Mouse (Mus musculus) layer of hippocampus, adult 18-20 months (tissue): ENCODE data around the gene A130010J15Rik. TPM values are rescaled to one million over a fixed set of nuclear protein-coding genes. Genes with fewer than 3 reads are reported as not detected.

Experiments
- DNase-seq, 2 experiments: peaks; one replicate each; pipeline ENCODE4 v3.0.0; 2022; ENCODE audit warnings: low spot score in 2 of 2
- total RNA-seq, 2 experiments: library from RNA; stranded (reverse); gene quantifications; 2 replicates each; pipeline ENCODE4 v1.2.3; 2021

A130010J15Rik gene
- total RNA-seq, 2 experiments from 2014 or later, result 4.1 to 4.8 TPM

GRCm38 (mm10) chr1:193198312-193198711 lies 30.5 kb downstream of the A130010J15Rik start:
- DNase-seq, result no peak

- no peak for DNase-seq
Observed at GRCm38 (mm10) chr1:193200640-193201382, 33.0 kb downstream of the A130010J15Rik start.

- no peak for DNase-seq
Observed at GRCm38 (mm10) chr1:193201383-193201778, 33.5 kb downstream of the A130010J15Rik start, which contains the start of gene Traf3ip3. TSS of gene Traf3ip3 (minus strand) at chr1:193201703.

- no peak for DNase-seq
Observed at GRCm38 (mm10) chr1:193203821-193204220, 36.0 kb downstream of the A130010J15Rik start.

GRCm38 (mm10) chr1:193205431-193205830 lies 37.6 kb downstream of the A130010J15Rik start:
- DNase-seq, result no peak

- no peak for DNase-seq
Observed at GRCm38 (mm10) chr1:193207503-193207902, 39.7 kb downstream of the A130010J15Rik start, which contains the start of gene Lamb3. TSS of gene Lamb3 (plus strand) at chr1:193207699.

GRCm38 (mm10) chr1:193208178-193208577 lies 40.3 kb downstream of the A130010J15Rik start:
- peak in 1 of 2 experiments; percentile 69 for DNase-seq

GRCm38 (mm10) chr1:193211371-193211770 lies 43.5 kb downstream of the A130010J15Rik start:
- no peak for DNase-seq

GRCm38 (mm10) chr1:193214053-193214452 lies 46.2 kb downstream of the A130010J15Rik start:
- DNase-seq, result no peak

- DNase-seq, result no peak
Observed at GRCm38 (mm10) chr1:193216000-193216399, 48.2 kb downstream of the A130010J15Rik start.

- DNase-seq, result no peak
Observed at GRCm38 (mm10) chr1:193220408-193220807, 52.6 kb downstream of the A130010J15Rik start.

- no peak for DNase-seq
Observed at GRCm38 (mm10) chr1:193225531-193225930, 57.7 kb downstream of the A130010J15Rik start.

GRCm38 (mm10) chr1:193226114-193226513 lies 58.3 kb downstream of the A130010J15Rik start:
- DNase-seq, result no peak

- peak in 1 of 2 experiments; percentile 19 for DNase-seq
Observed at GRCm38 (mm10) chr1:193226724-193227522, 59.1 kb downstream of the A130010J15Rik start.

Other genes starting within 250 kb of the A130010J15Rik start
- 10 to 100 TPM; 26.3 to 27.4 TPM for gene Syt14, start 132.3 kb upstream of the A130010J15Rik start, total RNA-seq
- gene Diexf, start 37.8 kb upstream of the A130010J15Rik start, total RNA-seq, result 10 to 100 TPM; 24.4 to 26.8 TPM
- under 1 TPM; 0.81 to 0.92 TPM for gene Irf6, start 14.9 kb upstream of the A130010J15Rik start, total RNA-seq
- 1 to 10 TPM; 1.4 to 1.9 TPM for gene Traf3ip3, start 33.7 kb downstream of the A130010J15Rik start, total RNA-seq
- under 1 TPM; 0.81 to 0.89 TPM for gene Lamb3, start 39.7 kb downstream of the A130010J15Rik start, total RNA-seq
- gene Hsd11b1, start 96.0 kb downstream of the A130010J15Rik start, total RNA-seq, result 10 to 100 TPM; 38.2 to 40.7 TPM
- 10 to 100 TPM in 1 of 2 experiments, 1 to 10 TPM in 1; 9.4 to 10.2 TPM for gene G0s2, start 105.2 kb downstream of the A130010J15Rik start, total RNA-seq
- gene Camk1g, start 202.3 kb downstream of the A130010J15Rik start, total RNA-seq, result 10 to 100 TPM; 23.5 to 26.6 TPM